8 mouse cellular contexts compared by ENCODE assay signal in the genomic region with DNA sequence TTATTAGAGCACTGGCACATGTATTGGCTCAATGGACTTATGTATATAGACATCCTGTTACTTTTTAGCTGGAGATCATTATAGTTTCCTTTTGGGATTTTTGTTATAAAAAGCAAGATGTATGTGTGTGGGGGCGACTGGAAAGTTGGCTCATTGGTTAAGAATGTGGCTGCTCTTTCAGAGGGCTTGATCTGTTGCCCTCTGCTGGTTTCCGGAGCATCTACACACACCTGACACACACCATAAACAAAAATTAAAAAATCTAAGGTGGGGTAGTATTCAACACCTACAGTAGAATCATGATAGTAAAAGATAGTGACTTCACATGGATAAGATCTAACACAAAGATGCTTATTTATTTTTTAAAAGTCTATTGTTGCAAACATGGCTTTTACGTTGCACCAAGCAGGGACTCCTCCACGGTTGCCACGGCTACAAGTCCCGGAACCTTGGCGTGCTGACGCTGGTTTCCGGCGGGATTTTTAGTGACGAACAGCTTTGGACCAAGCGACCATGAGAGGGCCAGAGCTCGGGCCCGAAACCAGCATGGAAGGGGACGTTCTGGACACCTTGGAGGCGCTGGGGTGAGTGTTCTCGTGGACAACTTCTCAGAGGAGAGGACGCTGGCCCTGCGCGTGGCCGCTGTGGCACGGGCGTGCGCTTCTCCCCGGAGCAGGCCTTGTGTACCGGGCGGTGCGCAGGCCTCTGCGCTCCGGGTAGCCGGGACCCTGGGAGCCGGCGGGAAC. TPM values are rescaled to one million over a fixed set of nuclear protein-coding genes. Genes with fewer than 3 reads are reported as not detected.
DNase-seq lines count a peak whose midpoint lies in the region; ATAC-seq and TF ChIP-seq lines count a peak whose summit lies in the region.

A gene (plus strand): TSS at position 485 of the 746 bp plus-strand sequence.

- peak; percentile 97 for DNase-seq in MN1 (ENCODE audit: low spot score)
- DNase-seq in cerebellum, adult 9-10 months, result peak; percentile 85
- peak; percentile 93 for DNase-seq in hindbrain, embryonic 10.5 days (ENCODE audit: low spot score)
- peak; percentile 81 for DNase-seq in layer of hippocampus, adult 9-11 months
- DNase-seq in lung, postnatal 0 days (ENCODE audit: low spot score), result peak; percentile 89
- DNase-seq in ovary, postnatal 14 days (ENCODE audit: low spot score), result peak; percentile 86
- DNase-seq in thymus, postnatal 14 days, result peak; percentile 91

- no peaks in the 10 kb centered on the region for H3K9me3 ChIP-seq in hindbrain, embryonic 10.5 days
- H3K9me3 ChIP-seq in lung, postnatal 0 days (ENCODE audit: low read length), result no peaks in the 10 kb centered on the region

- H3K4me3 ChIP-seq in hindbrain, embryonic 10.5 days, result peak within 1 kb of the TSS; percentile 93
- H3K4me3 ChIP-seq in lung, postnatal 0 days (ENCODE audit: low read depth, low read length), result peak within 1 kb of the TSS; percentile 82

- peak; percentile 57 for TF ChIP-seq CTCF in lung, postnatal 0 days (IDR thresholded peaks at IDR 0.05)

- 0 out of 2 replicates have a peak, but pooled peaks cover 3% of the 10 kb centered on the region for H3K27me3 ChIP-seq in hindbrain, embryonic 10.5 days (ENCODE audit: insufficient read depth, poor library complexity, severe bottlenecking)
- no peaks in the 10 kb centered on the region for H3K27me3 ChIP-seq in lung, postnatal 0 days (replicated peaks; ENCODE audit: insufficient read depth, low read length)

- H3K4me2 ChIP-seq in lung, postnatal 0 days (replicated peaks; ENCODE audit: low read depth, low read length), result peak within 1 kb of the TSS; percentile 86

- H3K4me1 ChIP-seq in hindbrain, embryonic 10.5 days (replicated peaks), result peaks cover 13% of the 10 kb centered on the region
- H3K4me1 ChIP-seq in lung, postnatal 0 days (ENCODE audit: insufficient read depth, low read depth, low read length), result 0 out of 2 replicates have a peak, but pooled peaks cover 4% of the 10 kb centered on the region

- peak within 1 kb of the TSS; percentile 95 for H3K9ac ChIP-seq in lung, postnatal 0 days (replicated peaks; ENCODE audit: low read depth)

- TF ChIP-seq EP300 in lung, postnatal 0 days (IDR thresholded peaks at IDR 0.05), result no peak

- ATAC-seq in frontal cortex, adult (ENCODE audit: low TSS enrichment), result peak; percentile 98
- peak; percentile 95 for ATAC-seq in lung, postnatal 0 days

- H3K27ac ChIP-seq in hindbrain, embryonic 10.5 days, result peak within 1 kb of the TSS; percentile 99
- H3K27ac ChIP-seq in lung, postnatal 0 days (ENCODE audit: low read length), result peak within 1 kb of the TSS; percentile 86

- H3K36me3 ChIP-seq in hindbrain, embryonic 10.5 days, result peaks cover 8% of the 10 kb centered on the region; the same call in 1 of the 2 replicates
- H3K36me3 ChIP-seq in lung, postnatal 0 days (ENCODE audit: insufficient read depth, low read length), result no peaks in the 10 kb centered on the region

- WGBS in hindbrain, embryonic 10.5 days, result under 1% methylated on average over 33 of the region's 33 CpGs
- under 1% methylated on average over 28 of the region's 33 CpGs for WGBS in lung, postnatal 0 days

RNA-seq across cellular contexts. Expression of the gene that starts here (rescaled TPM):
- 15.9 and 19.9 TPM in 2 replicates for polyA plus RNA-seq in hindbrain, embryonic 10.5 days (2016; fragmentation: Nextera tagmentation; extraction: Ambion mirVana)
- 6.6 and 7.3 TPM in 2 replicates for polyA plus RNA-seq in lung, postnatal 0 days (2015; fragmentation: Nextera tagmentation; extraction: Ambion mirVana)

Comparison
In these comparisons a context has a peak if more than half of its experiments do, and no peak if none do; other contexts are left out.
1. Peak in every context shown above with its lines: DNase-seq, ATAC-seq, H3K4me3 ChIP-seq and H3K27ac ChIP-seq.